Mouse (Mus musculus) embryo, embryonic 10.5 days (tissue): ENCODE measurements around the gene Asap2.
"Not testable (repeated sequence)": the region's sequence is repeated elsewhere in the genome, so short reads cannot be mapped to it uniquely, and the experiment has no call there.

ENCODE experiments used
- DNase-seq: peaks from one replicate; pipeline ENCODE4 v3.0.0-alpha.2; 2015; ENCODE audit warnings: low spot score

The Asap2 gene

GRCm38 (mm10) chr12:20990132-20990531, at the start of gene Asap2:
Gene Asap2 (plus strand): TSS chr12:20990459.
- DNase-seq: peak; percentile 0

GRCm38 (mm10) chr12:20947051-20947997, 42.9 kb upstream of the Asap2 start:
- DNase-seq: not testable (repeated sequence)

- peak; percentile 4 for DNase-seq
Measured at GRCm38 (mm10) chr12:20990579-20990978, 320 bp downstream of the Asap2 start.

- not testable (repeated sequence) for DNase-seq
Measured at GRCm38 (mm10) chr12:21030875-21031274, 40.6 kb downstream of the Asap2 start.

GRCm38 (mm10) chr12:21046716-21047115, 56.5 kb downstream of the Asap2 start:
- DNase-seq: not testable (repeated sequence)

GRCm38 (mm10) chr12:21075731-21076130, 85.5 kb downstream of the Asap2 start:
- DNase-seq: peak; percentile 71

- DNase-seq: not testable (repeated sequence)
Measured at GRCm38 (mm10) chr12:21090168-21090567, 99.9 kb downstream of the Asap2 start.

- DNase-seq: not testable (repeated sequence)
Measured at GRCm38 (mm10) chr12:21092446-21092845, 102.2 kb downstream of the Asap2 start.

GRCm38 (mm10) chr12:21097806-21098325, 107.6 kb downstream of the Asap2 start:
- not testable (repeated sequence) for DNase-seq

- DNase-seq: peak; percentile 33
Measured at GRCm38 (mm10) chr12:21111116-21111475, 120.8 kb downstream of the Asap2 start.

- peak; percentile 92 for DNase-seq
Measured at GRCm38 (mm10) chr12:21111476-21112452, 121.5 kb downstream of the Asap2 start.

- DNase-seq: peak; percentile 82
Measured at GRCm38 (mm10) chr12:21112453-21112857, 122.2 kb downstream of the Asap2 start.

GRCm38 (mm10) chr12:21119446-21119845, 129.2 kb downstream of the Asap2 start:
- no peak for DNase-seq

- DNase-seq: no peak
Measured at GRCm38 (mm10) chr12:21122818-21123217, 132.6 kb downstream of the Asap2 start.

GRCm38 (mm10) chr12:21123647-21124046, 133.4 kb downstream of the Asap2 start:
- no peak for DNase-seq

- DNase-seq: no peak
Measured at GRCm38 (mm10) chr12:21125675-21126470, 135.6 kb downstream of the Asap2 start.

- no peak for DNase-seq
Measured at GRCm38 (mm10) chr12:21126516-21126915, 136.3 kb downstream of the Asap2 start.

GRCm38 (mm10) chr12:21128930-21129869, 138.9 kb downstream of the Asap2 start:
- DNase-seq: no peak

GRCm38 (mm10) chr12:21130274-21130823, 140.1 kb downstream of the Asap2 start:
- no peak for DNase-seq

GRCm38 (mm10) chr12:21132537-21132936, 142.3 kb downstream of the Asap2 start:
- DNase-seq: no peak
